In genomic region chr7:98537210-98537966, GRCm38 (mm10) we compare ENCODE assay signal across 10 mouse cellular contexts. TPM values are rescaled to one million over a fixed set of nuclear protein-coding genes. Genes with fewer than 3 reads are reported as not detected.
DNase-seq lines count a peak whose midpoint lies in the region; ATAC-seq and TF ChIP-seq lines count a peak whose summit lies in the region.
"Had no signal": no experiment of that assay in that cellular context is flagged by ENCODE, and none has a peak within 500 bp of the region (broad histone marks: within the 10 kb centered on the region; RNA-seq: fewer than 3 reads in every experiment).

No protein-coding gene starts in this region.

- no peak for ATAC-seq in liver, embryonic 12.5 days
- ATAC-seq in heart, embryonic 12.5 days (ENCODE audit: insufficient number of reproducible peaks, low FRiP score): no peak
- ATAC-seq in intestine, postnatal 0 days: no peak

- H3K4me2 ChIP-seq in liver, embryonic 12.5 days: no peak overlapping the region
- no peak overlapping the region for H3K4me2 ChIP-seq in heart, embryonic 12.5 days
- no peak overlapping the region for H3K4me2 ChIP-seq in intestine, postnatal 0 days (replicated peaks; ENCODE audit: low read depth)

- 62% methylated on average over 10 of the region's 10 CpGs for WGBS in liver, adult 2 months
- WGBS in liver, embryonic 12.5 days (ENCODE audit: insufficient replicate concordance): 57% methylated on average over 10 of the region's 10 CpGs
- WGBS in heart, embryonic 12.5 days: 44% methylated on average over 10 of the region's 10 CpGs
- 33% methylated on average over 10 of the region's 10 CpGs for WGBS in intestine, postnatal 0 days

- no peak for DNase-seq in liver, adult 2 months (ENCODE audit: extremely low read depth, low read depth, low spot score)
- DNase-seq in retina, postnatal 7 days (ENCODE audit: low read depth, low spot score): peak; percentile 29
- no peak for DNase-seq in Muller cell, postnatal 12 days (ENCODE audit: inconsistent ontology term)
- DNase-seq in testis, postnatal 14 days (ENCODE audit: low spot score): no peak
- DNase-seq in right cerebral cortex, postnatal 14 days: no peak

- peak overlapping the region; percentile 32; the same call in 1 of the 2 replicates for H3K27ac ChIP-seq in liver, adult 2 months (replicated peaks; ENCODE audit: insufficient read depth, low read depth, low read length)
- no peak overlapping the region for H3K27ac ChIP-seq in liver, embryonic 12.5 days
- peak overlapping the region; percentile 53; the same call in 1 of the 2 replicates for H3K27ac ChIP-seq in heart, embryonic 12.5 days (ENCODE audit: poor library complexity, severe bottlenecking)
- peak overlapping the region; percentile 28; the same call in 1 of the 2 replicates for H3K27ac ChIP-seq in intestine, postnatal 0 days (ENCODE audit: low read depth, low read length)
- H3K27ac ChIP-seq: liver, embryonic 14.5 days had no signal

- no peak overlapping the region for H3K4me3 ChIP-seq in liver, adult 2 months (ENCODE audit: insufficient read depth, low read depth, low read length)
- H3K4me3 ChIP-seq in liver, embryonic 12.5 days: no peak overlapping the region
- no peak overlapping the region for H3K4me3 ChIP-seq in heart, embryonic 12.5 days
- H3K4me3 ChIP-seq in intestine, postnatal 0 days (ENCODE audit: low read depth, low read length): no peak overlapping the region

- H3K36me3 ChIP-seq in liver, adult 2 months (ENCODE audit: control insufficient read depth, insufficient read depth, low read length): no peaks in the 10 kb centered on the region
- no peaks in the 10 kb centered on the region for H3K36me3 ChIP-seq in liver, embryonic 12.5 days
- H3K36me3 ChIP-seq in heart, embryonic 12.5 days: no peaks in the 10 kb centered on the region
- no peaks in the 10 kb centered on the region for H3K36me3 ChIP-seq in intestine, postnatal 0 days (ENCODE audit: control insufficient read depth, insufficient read depth)

- no peak overlapping the region for H3K9ac ChIP-seq in liver, adult 2 months (ENCODE audit: low read depth, low read length)
- no peak overlapping the region for H3K9ac ChIP-seq in liver, embryonic 12.5 days
- no peak overlapping the region for H3K9ac ChIP-seq in heart, embryonic 12.5 days
- no peak overlapping the region for H3K9ac ChIP-seq in intestine, postnatal 0 days (ENCODE audit: low read depth, low read length)
- H3K9ac ChIP-seq: liver, embryonic 14.5 days had no signal

- TF ChIP-seq POLR2A in liver, adult 2 months (IDR thresholded peaks at IDR 0.05; ENCODE audit: extremely low read depth, insufficient read depth, low read length): no peak

- TF ChIP-seq CTCF in liver, adult 2 months (IDR thresholded peaks at IDR 0.05; ENCODE audit: low read depth, low read length): no peak
- 0 out of 2 replicates have a peak, but pooled peaks have one; percentile 13 for TF ChIP-seq CTCF in intestine, postnatal 0 days (IDR thresholded peaks at IDR 0.05; ENCODE audit: low read depth)

- no peaks in the 10 kb centered on the region for H3K27me3 ChIP-seq in liver, adult 2 months (ENCODE audit: control insufficient read depth, insufficient read depth, low read length)
- H3K27me3 ChIP-seq in liver, embryonic 12.5 days (replicated peaks): peaks cover 10% of the 10 kb centered on the region; the same call in 1 of the 2 replicates
- no peaks in the 10 kb centered on the region for H3K27me3 ChIP-seq in heart, embryonic 12.5 days (replicated peaks)
- H3K27me3 ChIP-seq in intestine, postnatal 0 days (replicated peaks; ENCODE audit: control insufficient read depth, insufficient read depth, low read length): no peaks in the 10 kb centered on the region

- H3K4me1 ChIP-seq in liver, adult 2 months (ENCODE audit: control insufficient read depth, insufficient read depth, low read length): no peaks in the 10 kb centered on the region; the same call in 1 of the 2 replicates
- H3K4me1 ChIP-seq in liver, embryonic 12.5 days: peaks cover 26% of the 10 kb centered on the region
- H3K4me1 ChIP-seq in heart, embryonic 12.5 days (replicated peaks): peaks cover 45% of the 10 kb centered on the region
- peaks cover 6% of the 10 kb centered on the region; the same call in 1 of the 2 replicates for H3K4me1 ChIP-seq in intestine, postnatal 0 days (replicated peaks; ENCODE audit: control insufficient read depth, insufficient read depth, low read length)

- H3K79me2 ChIP-seq in liver, adult 2 months (ENCODE audit: control insufficient read depth, insufficient read depth, low read length): no peaks in the 10 kb centered on the region

- no peaks in the 10 kb centered on the region for H3K9me3 ChIP-seq in liver, embryonic 12.5 days (replicated peaks)
- no peaks in the 10 kb centered on the region for H3K9me3 ChIP-seq in heart, embryonic 12.5 days (replicated peaks)
- H3K9me3 ChIP-seq in intestine, postnatal 0 days (ENCODE audit: control insufficient read depth): no peaks in the 10 kb centered on the region

RNA-seq across cellular contexts. Expression of gene Lrrc32, which starts 48.3 kb away (rescaled TPM):
- total RNA-seq in liver, adult 2 months (2014; rRNA removed): 1.5 and 4.9 TPM in 2 replicates
- polyA plus RNA-seq in liver, adult 2 months (2012; rRNA removed): 5.2 and 7.5 TPM in 2 replicates
- 7.4 and 8.3 TPM in 2 replicates for polyA plus RNA-seq in liver, embryonic 12.5 days (2016; fragmentation: Nextera tagmentation; extraction: Ambion mirVana)
- polyA plus RNA-seq in heart, embryonic 12.5 days (2016; fragmentation: Nextera tagmentation; extraction: Ambion mirVana): 7.5 TPM in 2 replicates
- 6.3 and 6.9 TPM in 2 replicates for polyA plus RNA-seq in intestine, postnatal 0 days (2015; fragmentation: Nextera tagmentation; extraction: Ambion mirVana)
- total RNA-seq: MEL had no signal
